Mouse (Mus musculus) kidney, adult 2 months (tissue): Measurements from ENCODE around the gene Ash1l.

Source experiments
- CTCF ChIP-seq: fragments of 200-500 bp; conservative IDR thresholded peaks from 2 replicates; pipeline ENCODE4 v1.5.1; 2011; ENCODE audit warnings: low read depth, mild to moderate bottlenecking, control low read depth, low read length, moderate library complexity, mixed read lengths; ENCODE audit not compliant: insufficient read depth, insufficient read length
- POLR2A ChIP-seq: fragments of 200-500 bp; IDR thresholded peaks from one replicate; pipeline ENCODE4 v1.6.1; 2011; ENCODE audit warnings: low read depth, low read length, control low read depth

GRCm38 (mm10) chr3:88981206-88982010 is 31.0 kb downstream of the Ash1l start:
- TF ChIP-seq POLR2A (no peak), CTCF (no peak)
